Mouse (Mus musculus) thymus, postnatal 14 days (tissue): ENCODE data around the gene Tbc1d14.

Source experiments
- DNase-seq: peaks from one replicate; pipeline ENCODE4 v3.0.0; 2021

Gene Tbc1d14

GRCm38 (mm10) chr5:36575745-36576144, 17.3 kb downstream of the Tbc1d14 start:
- no peak for DNase-seq

GRCm38 (mm10) chr5:36575227-36575626, 17.8 kb downstream of the Tbc1d14 start:
- no peak for DNase-seq

DNA sequence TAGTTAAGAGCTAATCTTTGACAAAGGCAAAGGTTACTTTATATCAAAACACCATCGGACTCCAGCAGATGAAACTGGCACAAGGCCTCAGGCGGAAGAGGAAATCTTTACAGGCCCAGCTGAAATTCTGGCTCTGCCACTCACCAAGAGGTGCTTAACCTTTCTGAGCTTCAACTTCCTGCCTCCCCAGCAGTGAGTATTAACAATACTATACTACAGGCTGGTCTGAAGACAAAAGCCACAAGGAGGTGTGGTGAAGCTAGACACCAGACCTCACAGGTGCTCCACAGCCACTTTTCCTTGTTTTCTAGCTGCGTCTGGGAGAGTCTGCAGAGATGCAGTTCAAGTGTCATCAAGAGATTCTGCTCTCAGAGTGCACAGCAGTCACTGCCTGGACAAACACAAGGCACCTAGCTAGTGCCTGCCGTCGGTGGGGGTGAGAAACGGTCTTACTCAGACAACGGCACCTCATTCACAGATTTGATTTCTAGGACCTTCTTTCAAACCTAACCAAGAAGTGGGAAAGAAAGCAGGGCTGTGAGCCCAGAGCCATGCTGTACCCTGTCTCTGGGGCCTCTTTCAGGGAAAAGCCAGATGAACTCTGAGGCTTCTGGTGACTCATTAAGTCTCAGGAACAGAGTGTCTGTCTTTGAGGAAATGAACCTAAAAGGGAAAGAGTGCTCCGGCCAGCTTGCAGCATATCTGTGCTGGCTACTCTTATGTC, 18.8 kb downstream of the Tbc1d14 start:
- DNase-seq: peak; percentile 58

- DNase-seq: no peak
These were observed 19.7 kb downstream of the Tbc1d14 start for GRCm38 (mm10) chr5:36573354-36573753.

- DNase-seq: no peak
These were observed 21.7 kb downstream of the Tbc1d14 start for GRCm38 (mm10) chr5:36571371-36571770.

GRCm38 (mm10) chr5:36570546-36571245, 22.4 kb downstream of the Tbc1d14 start:
- DNase-seq: peak; percentile 35

- DNase-seq: no peak
These were observed 23.0 kb downstream of the Tbc1d14 start for GRCm38 (mm10) chr5:36570098-36570497.

DNA sequence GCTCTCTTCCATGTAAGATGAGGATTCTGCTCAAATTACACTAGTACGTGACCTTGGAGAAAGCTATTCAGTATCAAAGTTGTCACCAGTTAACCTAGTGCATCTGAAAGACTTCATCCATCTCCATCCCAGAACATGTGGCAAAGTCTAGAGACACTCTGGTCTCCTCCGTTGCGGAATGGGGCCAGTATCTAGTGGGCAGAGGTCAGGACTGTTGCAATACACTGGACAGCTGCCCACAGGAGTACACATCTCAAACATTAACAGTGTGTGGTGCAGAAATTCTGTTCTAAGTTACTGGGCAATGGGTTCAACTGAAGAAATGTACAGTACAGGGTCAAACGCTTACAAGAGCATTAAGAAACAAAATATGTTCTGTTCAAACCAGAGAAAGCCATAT, 25.0 kb downstream of the Tbc1d14 start:
- DNase-seq: no peak

DNA sequence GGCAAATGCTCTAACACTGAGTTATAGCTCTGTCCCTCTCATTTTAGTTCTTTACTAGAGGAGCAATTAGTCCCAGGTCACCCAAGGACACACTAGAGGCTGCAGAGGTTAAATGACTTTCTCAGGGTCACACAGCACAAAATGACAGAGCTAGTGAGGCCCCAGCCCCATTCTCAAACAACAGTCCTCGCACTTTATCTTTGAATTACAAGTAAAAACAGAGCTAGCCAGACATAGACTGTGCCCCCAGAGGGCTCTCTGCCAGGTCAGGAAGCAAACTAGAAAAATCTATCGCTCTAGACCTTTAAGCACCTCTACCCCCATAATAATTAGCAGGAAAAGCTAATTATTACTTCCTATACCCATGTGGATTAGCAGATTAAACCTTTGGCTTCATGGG, 25.4 kb downstream of the Tbc1d14 start:
- DNase-seq: no peak

- no peak for DNase-seq
These were observed 28.5 kb downstream of the Tbc1d14 start for GRCm38 (mm10) chr5:36564530-36564929.

- no peak for DNase-seq
These were observed 29.3 kb downstream of the Tbc1d14 start for GRCm38 (mm10) chr5:36563741-36564140.

DNA sequence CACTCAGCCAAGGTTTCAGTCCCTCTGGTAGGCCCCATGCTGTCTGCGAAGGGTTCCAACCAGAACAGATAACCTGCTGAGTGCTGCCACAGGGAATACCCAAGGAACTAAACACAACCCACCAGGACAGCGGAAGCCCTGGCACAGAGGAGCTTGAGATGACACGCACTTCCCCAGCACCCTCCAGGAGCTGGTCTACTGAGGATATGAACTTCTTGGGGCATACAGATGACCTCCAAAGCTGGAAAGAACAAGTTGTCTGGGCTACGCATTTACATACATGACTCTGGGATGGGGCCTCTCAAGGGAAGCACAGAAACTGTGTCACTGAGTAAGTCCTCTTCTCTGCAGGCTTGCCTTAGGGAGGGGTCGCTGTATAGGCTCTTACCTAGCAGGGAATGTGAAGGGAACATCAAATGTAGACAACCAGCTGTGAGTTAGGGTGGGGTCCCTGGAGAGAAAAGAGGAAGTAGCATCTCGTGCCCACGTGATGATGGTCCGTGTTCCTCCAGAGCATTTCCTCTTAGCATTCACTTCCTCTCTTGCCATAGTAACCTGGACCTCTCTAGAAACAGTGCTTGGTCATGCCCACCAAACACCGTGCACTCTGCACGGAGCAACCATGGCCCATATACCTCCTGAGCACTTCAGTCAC, 30.2 kb downstream of the Tbc1d14 start:
- DNase-seq: peak; percentile 46

DNA sequence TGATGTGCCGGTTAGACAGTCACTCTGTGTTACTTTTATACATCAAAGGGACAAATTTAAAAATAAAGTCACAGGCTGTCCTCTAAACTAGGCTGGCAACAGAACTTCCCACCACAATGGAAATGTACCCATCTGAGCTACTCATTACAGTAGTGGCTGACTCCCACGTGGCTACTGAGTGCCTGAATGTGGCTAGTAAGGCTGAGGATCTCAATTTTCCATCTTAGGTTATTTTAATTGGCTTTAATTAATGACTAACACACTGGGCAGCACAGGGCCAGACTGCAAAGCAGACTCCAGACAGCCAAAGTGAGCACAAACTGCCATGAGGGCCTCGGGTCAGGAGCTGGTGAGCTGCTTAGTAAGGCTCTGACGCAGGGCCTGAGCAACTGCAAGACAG, 31.6 kb downstream of the Tbc1d14 start:
- DNase-seq: no peak

GRCm38 (mm10) chr5:36560490-36560889, 32.6 kb downstream of the Tbc1d14 start:
- no peak for DNase-seq

GRCm38 (mm10) chr5:36559510-36560235, 33.4 kb downstream of the Tbc1d14 start:
- DNase-seq: no peak

DNA sequence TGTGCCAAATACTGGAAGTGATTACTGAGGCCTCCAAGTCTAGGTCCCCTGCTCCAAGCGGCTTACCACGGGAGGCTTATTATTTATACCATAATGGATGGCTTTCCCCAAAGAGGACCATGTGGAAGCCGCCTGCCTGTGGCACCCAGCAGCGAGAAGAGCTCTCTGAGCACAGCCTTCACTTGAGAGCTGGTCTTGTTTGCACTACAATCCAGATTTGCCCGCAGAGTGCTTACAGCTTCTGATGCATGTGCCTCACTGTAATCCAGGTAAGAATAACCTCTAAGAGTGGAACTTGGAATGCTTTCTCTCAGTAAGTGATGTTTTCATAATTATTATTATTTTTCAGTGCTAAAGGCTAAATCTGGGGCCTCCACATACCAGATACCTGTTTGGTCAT, 34.0 kb downstream of the Tbc1d14 start:
- DNase-seq: no peak

- DNase-seq: no peak
These were observed 34.5 kb downstream of the Tbc1d14 start for GRCm38 (mm10) chr5:36558526-36558925.

DNA sequence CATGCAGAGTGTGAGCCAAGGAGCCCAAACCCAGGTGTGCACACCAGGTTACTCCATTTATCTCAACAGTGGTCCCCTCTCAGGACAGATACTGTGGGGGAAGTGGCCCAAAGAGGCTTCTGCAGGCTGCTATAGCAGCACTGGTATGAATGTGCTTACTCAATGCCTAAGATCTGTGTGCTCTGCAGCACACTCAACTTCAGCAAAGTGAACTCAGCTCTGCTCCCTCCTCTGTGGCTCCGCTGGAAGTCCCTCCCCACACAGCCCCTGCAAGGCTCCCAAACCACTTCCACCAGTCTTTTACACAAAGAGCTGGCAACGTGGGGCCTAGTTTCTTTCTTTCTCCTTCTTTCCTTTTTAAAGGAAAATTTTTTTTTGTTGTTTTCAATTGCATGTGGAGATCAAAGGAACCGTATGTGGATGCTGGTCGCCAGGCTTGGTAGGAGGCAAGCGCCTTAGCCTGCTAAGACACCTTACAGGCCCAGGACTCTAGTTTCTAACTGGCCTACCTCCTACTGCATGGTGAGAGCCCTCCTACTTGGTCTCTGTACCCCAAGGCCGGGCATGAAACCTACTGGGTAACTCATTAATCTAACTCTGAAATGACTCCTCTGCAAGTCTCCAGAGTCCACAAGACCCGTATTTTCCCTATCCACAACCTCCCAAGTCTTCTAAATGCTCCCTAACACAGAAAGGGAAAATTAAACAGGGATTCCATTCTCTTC, 35.3 kb downstream of the Tbc1d14 start:
- DNase-seq: peak; percentile 81

GRCm38 (mm10) chr5:36556906-36557305, 36.2 kb downstream of the Tbc1d14 start:
- no peak for DNase-seq

- DNase-seq: no peak
These were observed 36.8 kb downstream of the Tbc1d14 start for GRCm38 (mm10) chr5:36556289-36556688.

DNA sequence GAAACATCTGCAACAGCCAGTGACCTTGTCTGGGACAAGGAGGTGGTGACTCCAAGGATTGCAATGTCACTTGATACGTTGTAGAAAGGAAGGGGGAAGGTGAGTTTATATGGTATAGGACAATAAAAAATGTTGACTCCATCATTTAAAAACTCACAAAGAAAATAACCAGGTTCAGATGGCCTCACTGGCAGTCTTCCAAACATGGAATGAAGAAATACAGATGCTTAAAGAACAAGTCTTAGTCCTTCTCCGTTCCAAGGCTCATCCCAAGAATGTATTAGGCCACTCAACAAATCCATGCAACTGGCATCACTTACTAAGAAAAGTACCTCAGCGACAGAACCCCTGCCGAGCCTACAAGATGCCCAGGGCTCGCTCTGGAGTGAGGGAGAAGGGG, 38.6 kb downstream of the Tbc1d14 start:
- no peak for DNase-seq

DNA sequence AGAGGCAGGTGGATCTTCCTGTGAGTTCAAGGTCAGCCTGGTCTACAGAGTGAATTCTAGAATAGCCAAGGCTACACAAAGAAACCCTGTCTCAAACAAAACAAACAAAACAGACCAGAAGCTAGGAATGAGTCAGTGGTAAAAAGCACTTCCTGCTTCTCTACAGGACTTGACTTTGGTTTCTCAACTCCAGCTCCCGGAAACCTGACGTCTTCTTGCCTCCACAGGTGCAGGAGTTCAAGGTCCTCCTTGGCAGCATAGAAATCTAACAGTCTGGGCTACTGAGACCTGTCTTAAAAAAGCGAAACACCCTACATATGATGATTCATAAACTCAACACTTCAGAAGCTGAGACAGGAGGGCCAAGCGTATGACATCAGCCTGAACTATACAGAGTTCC, 39.2 kb downstream of the Tbc1d14 start:
- peak; percentile 71 for DNase-seq
